Mouse (Mus musculus) limb, embryonic 11.5 days (tissue): ENCODE measurements around the gene Teddm1a. TPM values are rescaled to one million over a fixed set of nuclear protein-coding genes. Genes with fewer than 3 reads are reported as not detected.

Source experiments
- ATAC-seq: fragments of 200-750 bp; cut with Nextera tagmentation; 2 replicates; pipeline ENCODE4 v1.8.0; 2017; ENCODE audit warnings: low read depth; ENCODE audit not compliant: insufficient number of reproducible peaks, low FRiP score, low TSS enrichment
- DNase-seq: peaks from one replicate; pipeline ENCODE4 v3.0.0-alpha.2; 2015; ENCODE audit warnings: low spot score
- H3K27ac ChIP-seq: fragments of 300-500 bp; sonication (generic); replicated peaks from 2 replicates; pipeline ENCODE4 v1.5.1; 2014; ENCODE audit warnings: low read depth, mild to moderate bottlenecking, low read length
- H3K27me3 ChIP-seq: fragments of 300-500 bp; sonication (generic); 2 replicates; pipeline ENCODE4 v1.6.1; 2014; ENCODE audit warnings: mild to moderate bottlenecking, low read length, mixed read lengths; ENCODE audit not compliant: control insufficient read depth, insufficient read depth
- H3K36me3 ChIP-seq: fragments of 300-500 bp; sonication (generic); 2 replicates; pipeline ENCODE4 v1.6.1; 2014; ENCODE audit warnings: mild to moderate bottlenecking, low read length, moderate library complexity, mixed read lengths; ENCODE audit not compliant: control insufficient read depth, insufficient read depth
- H3K4me1 ChIP-seq: fragments of 300-500 bp; sonication (generic); 2 replicates; pipeline ENCODE4 v1.6.1; 2014; ENCODE audit warnings: low read length, mixed read lengths; ENCODE audit not compliant: control insufficient read depth, insufficient read depth
- H3K4me2 ChIP-seq: fragments of 300-500 bp; sonication (generic); 2 replicates; pipeline ENCODE4 v1.6.1; 2014; ENCODE audit warnings: low read depth, mild to moderate bottlenecking, moderate library complexity; ENCODE audit not compliant: severe bottlenecking
- H3K4me3 ChIP-seq: fragments of 300-500 bp; sonication (generic); 2 replicates; pipeline ENCODE4 v1.5.1; 2014; ENCODE audit warnings: low read depth, low read length
- H3K9ac ChIP-seq: fragments of 300-500 bp; sonication (generic); 2 replicates; pipeline ENCODE4 v1.6.1; 2014; ENCODE audit warnings: mild to moderate bottlenecking, low read length
- H3K9me3 ChIP-seq: fragments of 300-500 bp; sonication (generic); 2 replicates; pipeline ENCODE4 v1.6.1; 2016; ENCODE audit warnings: low read length; ENCODE audit not compliant: control insufficient read depth
- whole genome bisulfite sequencing: fragments of 180-500 bp; shearing (Covaris S2); extraction: QIAGEN DNeasy Blood & Tissue Kit; methylation state at CpG from one replicate; pipeline ENCODE4 v1.1.7; 2014; 5-methylcytosine and 5-hydroxymethylcytosine counted together
- polyA plus RNA-seq: library from polyadenylated mRNA; unstranded; fragments of >200 nt; fragmentation: Nextera tagmentation; extraction: Ambion mirVana; gene quantifications from 2 replicates; pipeline ENCODE4 v1.2.1, GENCODE M21; 2014

The Teddm1a gene
- polyA plus RNA-seq, 1 experiment from 2014 or later = not detected

GRCm38 (mm10) chr1:153900381-153900780 lies 8.8 kb downstream of the Teddm1a start:
- Histone ChIP-seq H3K4me3 (peak overlapping the region; percentile 79), H3K9ac (peak overlapping the region; percentile 82), H3K4me1 (peaks cover 9% of the 10 kb centered on the region; the same call in 1 of the 2 replicates), H3K9me3 (no peaks in the 10 kb centered on the region), H3K27ac (peak overlapping the region; percentile 86), H3K27me3 (no peaks in the 10 kb centered on the region), H3K36me3 (peaks cover 15% of the 10 kb centered on the region), H3K4me2 (peak overlapping the region; percentile 85)
- ATAC-seq (peak; percentile 18; the same call in 1 of the 2 replicates), DNase-seq (no peak)
- WGBS = under 1% methylated on average over 28 of the region's 36 CpGs

- Histone ChIP-seq H3K27me3 (no peaks in the 10 kb centered on the region), H3K9me3 (no peaks in the 10 kb centered on the region), H3K27ac (no peak overlapping the region), H3K9ac (peak overlapping the region; percentile 82), H3K4me3 (peak overlapping the region; percentile 79), H3K4me2 (peak overlapping the region; percentile 85), H3K36me3 (peaks cover 15% of the 10 kb centered on the region), H3K4me1 (peaks cover 9% of the 10 kb centered on the region; the same call in 1 of the 2 replicates)
- DNase-seq (peak; percentile 37), ATAC-seq (no peak)
- WGBS = 4% methylated on average over 25 of the region's 25 CpGs
These were observed 9.6 kb downstream of the Teddm1a start for GRCm38 (mm10) chr1:153900860-153901730.

- 92% methylated on average over 13 of the region's 13 CpGs for WGBS
- Histone ChIP-seq H3K4me1 (peaks cover 9% of the 10 kb centered on the region; the same call in 1 of the 2 replicates), H3K27ac (no peak overlapping the region), H3K9ac (no peak overlapping the region), H3K9me3 (no peaks in the 10 kb centered on the region), H3K4me2 (no peak overlapping the region), H3K27me3 (no peaks in the 10 kb centered on the region), H3K4me3 (no peak overlapping the region), H3K36me3 (peaks cover 29% of the 10 kb centered on the region)
- ATAC-seq = no peak
- no peak for DNase-seq
These were observed 11.5 kb downstream of the Teddm1a start for GRCm38 (mm10) chr1:153903006-153903405.

GRCm38 (mm10) chr1:153904236-153904635 lies 12.7 kb downstream of the Teddm1a start:
- 92% methylated on average over 14 of the region's 14 CpGs for WGBS
- Histone ChIP-seq H3K4me3 (no peak overlapping the region), H3K4me1 (peaks cover 9% of the 10 kb centered on the region; the same call in 1 of the 2 replicates), H3K27me3 (no peaks in the 10 kb centered on the region), H3K27ac (no peak overlapping the region), H3K4me2 (no peak overlapping the region), H3K9ac (no peak overlapping the region), H3K9me3 (no peaks in the 10 kb centered on the region), H3K36me3 (peaks cover 29% of the 10 kb centered on the region)
- ATAC-seq = no peak
- no peak for DNase-seq

GRCm38 (mm10) chr1:153905884-153906283 lies 14.3 kb downstream of the Teddm1a start:
- Histone ChIP-seq H3K9me3 (no peaks in the 10 kb centered on the region), H3K27ac (no peak overlapping the region), H3K4me3 (no peak overlapping the region), H3K27me3 (no peaks in the 10 kb centered on the region), H3K4me2 (no peak overlapping the region), H3K9ac (no peak overlapping the region), H3K4me1 (peaks cover 9% of the 10 kb centered on the region; the same call in 1 of the 2 replicates), H3K36me3 (peaks cover 29% of the 10 kb centered on the region)
- no peak for DNase-seq
- ATAC-seq = no peak
- 89% methylated on average over 3 of the region's 3 CpGs for WGBS

- Histone ChIP-seq H3K4me1 (no peaks in the 10 kb centered on the region), H3K27me3 (no peaks in the 10 kb centered on the region), H3K9ac (no peak overlapping the region), H3K4me2 (no peak overlapping the region), H3K9me3 (no peaks in the 10 kb centered on the region), H3K36me3 (peaks cover 24% of the 10 kb centered on the region), H3K27ac (no peak overlapping the region), H3K4me3 (no peak overlapping the region)
- ATAC-seq (no peak), DNase-seq (no peak)
- 97% methylated on average over 6 of the region's 6 CpGs for WGBS
These were observed 16.7 kb downstream of the Teddm1a start for GRCm38 (mm10) chr1:153908208-153908607.

- 95% methylated on average over 4 of the region's 4 CpGs for WGBS
- no peaks in the 10 kb centered on the region for H3K9me3 ChIP-seq
- no peak overlapping the region for H3K4me2 ChIP-seq
- H3K27ac ChIP-seq = no peak overlapping the region
- DNase-seq (no peak), ATAC-seq (no peak)
- no peak overlapping the region for H3K9ac ChIP-seq
- H3K36me3 ChIP-seq = peaks cover 23% of the 10 kb centered on the region
- no peaks in the 10 kb centered on the region for H3K4me1 ChIP-seq
- H3K27me3 ChIP-seq = no peaks in the 10 kb centered on the region
- H3K4me3 ChIP-seq = no peak overlapping the region
These were observed 17.2 kb downstream of the Teddm1a start for GRCm38 (mm10) chr1:153908741-153909140.

GRCm38 (mm10) chr1:153909213-153909962 lies 17.8 kb downstream of the Teddm1a start:
- no peaks in the 10 kb centered on the region for H3K27me3 ChIP-seq
- H3K36me3 ChIP-seq = peaks cover 18% of the 10 kb centered on the region
- no peaks in the 10 kb centered on the region for H3K4me1 ChIP-seq
- DNase-seq = no peak
- ATAC-seq = no peak
- H3K9ac ChIP-seq = no peak overlapping the region
- no peaks in the 10 kb centered on the region for H3K9me3 ChIP-seq
- no peak overlapping the region for H3K4me2 ChIP-seq
- H3K27ac ChIP-seq = no peak overlapping the region
- 93% methylated on average over 10 of the region's 10 CpGs for WGBS
- H3K4me3 ChIP-seq = no peak overlapping the region
